Mouse (Mus musculus): ENCODE measurements around the gene Cog2.

Gene Cog2

GRCm38 (mm10) chr8:124517142-124517541 lies 3.4 kb upstream of the Cog2 start:
- no peak for DNase-seq

GRCm38 (mm10) chr8:124521946-124522345 lies 1.4 kb downstream of the Cog2 start:
- DNase-seq = peak; percentile 60

- DNase-seq = no peak
These were observed 5.7 kb downstream of the Cog2 start for GRCm38 (mm10) chr8:124526261-124526660.

- peak; percentile 19 for DNase-seq
These were observed 9.5 kb downstream of the Cog2 start for GRCm38 (mm10) chr8:124530076-124530475.

DNA sequence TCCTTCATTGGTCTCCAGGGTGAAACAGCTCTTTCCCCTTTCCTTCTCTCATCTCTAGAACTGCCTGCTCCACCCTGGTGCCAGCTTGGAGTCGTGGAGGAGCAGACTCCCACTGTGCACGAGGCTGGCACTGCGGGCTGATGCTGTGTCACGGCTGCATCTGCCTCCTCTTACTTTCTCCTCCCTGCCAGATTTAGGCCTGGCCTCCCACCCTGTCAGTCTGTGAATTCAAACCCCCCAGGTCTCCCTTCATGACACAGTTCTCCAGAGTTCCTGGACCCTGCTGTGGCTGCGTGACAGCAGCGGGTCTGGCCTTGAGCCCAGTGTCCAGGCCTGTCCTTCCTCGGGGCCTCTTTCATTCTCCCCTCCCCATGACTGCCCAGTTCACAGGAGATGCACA lies 10.0 kb downstream of the Cog2 start:
- DNase-seq = no peak

DNA sequence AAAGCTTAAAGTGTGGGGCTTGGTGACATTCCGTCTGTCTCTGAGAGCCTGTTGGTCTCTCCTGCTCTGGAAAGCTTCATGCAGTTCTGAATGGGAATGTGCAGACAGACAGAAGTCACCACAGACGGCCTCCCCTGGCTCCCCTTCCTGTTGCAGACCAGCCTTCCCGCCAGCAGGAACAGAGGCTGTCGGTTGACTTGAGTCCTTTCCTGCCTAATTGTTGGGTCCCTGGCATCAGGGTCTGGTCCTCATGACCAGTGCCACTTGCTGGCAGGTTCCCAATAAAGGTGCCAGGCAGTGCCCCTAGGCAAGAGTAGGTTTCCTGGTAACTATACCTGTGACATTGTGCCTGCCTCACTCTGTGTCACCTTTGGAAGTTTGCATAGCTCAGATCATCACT lies 10.4 kb downstream of the Cog2 start:
- no peak for DNase-seq

DNA sequence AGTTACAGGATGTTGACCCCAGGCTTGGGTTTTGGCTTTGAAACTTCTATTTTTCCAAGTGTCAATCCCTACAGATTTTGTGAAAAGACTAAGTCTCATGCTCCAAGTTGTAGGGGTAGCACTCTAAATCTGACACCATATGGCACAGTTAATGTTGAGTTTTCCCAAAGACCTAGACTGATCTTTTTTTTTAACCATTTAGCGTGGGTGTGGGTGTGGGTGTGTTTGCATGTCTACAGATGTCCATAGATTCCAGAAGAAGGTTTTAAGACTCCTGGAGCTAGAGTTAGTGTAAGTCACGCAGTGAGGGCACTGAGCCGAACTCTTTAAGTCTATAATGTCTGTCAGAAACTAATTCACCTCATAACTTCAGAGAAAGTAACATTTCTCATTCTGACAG lies 12.1 kb downstream of the Cog2 start:
- no peak for DNase-seq

DNA sequence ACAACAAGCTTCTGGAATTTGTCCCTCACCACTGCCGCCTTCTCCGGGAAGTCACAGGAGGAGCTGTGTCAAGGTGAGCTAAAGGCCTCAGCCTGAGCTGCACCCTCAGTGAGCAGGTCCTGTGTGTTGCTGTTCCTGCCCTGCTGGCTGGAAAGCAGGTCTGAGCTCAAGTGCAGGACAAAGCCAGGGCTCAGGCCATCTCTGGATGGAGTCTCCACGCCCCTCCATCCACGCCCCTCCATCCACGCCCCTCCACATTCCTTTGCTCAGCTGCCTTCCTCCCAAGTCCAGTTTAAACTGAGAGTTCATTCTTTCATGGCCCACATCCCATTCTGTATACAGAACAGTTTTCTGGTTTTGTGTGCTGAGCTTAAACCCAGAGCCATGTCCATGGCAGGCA lies 14.9 kb downstream of the Cog2 start:
- DNase-seq = no peak

GRCm38 (mm10) chr8:124540906-124541305 lies 20.3 kb downstream of the Cog2 start:
- DNase-seq = no peak

DNA sequence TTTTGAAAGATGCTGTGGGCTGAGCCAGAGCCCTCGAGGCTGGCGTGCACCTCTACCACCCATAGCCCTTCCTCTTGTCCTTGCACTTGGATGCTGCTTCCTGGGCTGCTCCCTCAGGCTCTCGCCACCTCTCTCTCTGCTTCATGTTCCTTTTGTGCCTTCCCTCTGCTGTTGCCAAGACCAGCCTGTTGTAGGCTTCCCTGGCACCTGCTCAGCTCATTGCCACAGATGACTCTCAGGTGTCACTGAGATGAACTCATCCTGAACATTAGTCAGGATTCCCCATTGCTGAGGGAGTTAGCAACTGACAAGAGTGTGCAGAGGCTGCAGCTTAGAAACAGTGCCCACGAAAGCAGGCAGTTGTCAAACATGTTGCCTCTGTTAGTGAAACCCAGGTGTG lies 21.4 kb downstream of the Cog2 start:
- no peak for DNase-seq

DNA sequence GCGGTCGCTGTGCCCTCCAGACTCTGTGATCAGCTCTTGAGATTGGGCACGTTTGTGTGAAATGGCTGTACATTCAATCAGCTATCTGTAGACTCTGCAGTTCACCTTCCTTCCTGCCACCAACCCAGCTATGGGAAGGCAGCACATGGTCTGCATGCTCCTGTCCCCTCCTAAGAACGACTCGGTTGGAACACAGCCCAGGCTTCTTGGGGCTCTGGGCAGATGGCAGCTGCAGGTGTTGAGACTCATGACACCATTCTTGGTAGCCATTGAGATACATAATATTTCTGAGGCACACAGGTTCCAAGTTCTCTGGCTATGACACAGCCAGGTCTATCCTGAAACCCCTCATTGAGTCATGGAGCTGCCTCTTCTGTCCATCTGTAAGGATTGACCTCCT lies 22.7 kb downstream of the Cog2 start:
- DNase-seq = no peak

DNA sequence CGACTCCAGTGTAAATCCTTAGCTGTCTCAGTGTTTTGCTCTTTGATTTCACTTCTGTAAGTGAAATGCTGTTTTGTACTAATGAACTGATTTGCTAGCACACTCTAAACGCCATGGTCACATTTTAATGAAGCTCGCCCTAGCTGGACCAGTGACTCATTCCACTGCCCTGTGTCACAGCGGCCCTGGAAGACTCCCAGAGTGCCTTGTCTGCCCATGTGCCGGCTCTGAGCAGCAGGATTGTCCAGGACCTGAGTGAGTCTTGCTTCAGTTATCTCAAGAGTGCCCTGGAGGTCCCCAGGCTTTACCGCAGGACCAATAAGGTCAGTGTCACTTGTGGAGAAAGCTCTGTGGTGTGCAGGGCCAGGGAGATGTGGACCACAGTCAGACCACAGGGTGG lies 25.8 kb downstream of the Cog2 start:
- no peak for DNase-seq

DNA sequence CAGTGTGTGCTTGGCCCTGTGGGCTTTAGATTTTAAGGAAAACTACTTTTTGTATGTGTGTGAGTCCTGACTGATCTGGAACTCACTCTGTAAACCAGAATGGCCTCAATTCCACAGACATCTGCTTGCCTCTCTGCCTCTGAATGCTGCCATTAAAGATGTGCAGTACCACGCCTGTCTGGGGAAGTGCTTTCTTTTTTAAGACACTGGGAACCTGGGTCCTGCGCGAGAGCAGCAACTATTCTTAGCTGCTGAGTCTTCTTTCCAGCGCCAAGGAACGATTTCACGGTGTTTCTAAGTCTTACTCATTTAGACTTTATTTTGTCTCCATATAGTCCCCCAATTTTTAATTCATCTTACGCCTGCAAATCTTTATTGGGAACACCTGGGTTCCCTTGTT lies 26.2 kb downstream of the Cog2 start:
- no peak for DNase-seq

GRCm38 (mm10) chr8:124547269-124547668 lies 26.7 kb downstream of the Cog2 start:
- no peak for DNase-seq

- no peak for DNase-seq
These were observed 27.6 kb downstream of the Cog2 start for GRCm38 (mm10) chr8:124548187-124548586.

- no peak for DNase-seq
These were observed 30.6 kb downstream of the Cog2 start for GRCm38 (mm10) chr8:124551011-124551661.

DNA sequence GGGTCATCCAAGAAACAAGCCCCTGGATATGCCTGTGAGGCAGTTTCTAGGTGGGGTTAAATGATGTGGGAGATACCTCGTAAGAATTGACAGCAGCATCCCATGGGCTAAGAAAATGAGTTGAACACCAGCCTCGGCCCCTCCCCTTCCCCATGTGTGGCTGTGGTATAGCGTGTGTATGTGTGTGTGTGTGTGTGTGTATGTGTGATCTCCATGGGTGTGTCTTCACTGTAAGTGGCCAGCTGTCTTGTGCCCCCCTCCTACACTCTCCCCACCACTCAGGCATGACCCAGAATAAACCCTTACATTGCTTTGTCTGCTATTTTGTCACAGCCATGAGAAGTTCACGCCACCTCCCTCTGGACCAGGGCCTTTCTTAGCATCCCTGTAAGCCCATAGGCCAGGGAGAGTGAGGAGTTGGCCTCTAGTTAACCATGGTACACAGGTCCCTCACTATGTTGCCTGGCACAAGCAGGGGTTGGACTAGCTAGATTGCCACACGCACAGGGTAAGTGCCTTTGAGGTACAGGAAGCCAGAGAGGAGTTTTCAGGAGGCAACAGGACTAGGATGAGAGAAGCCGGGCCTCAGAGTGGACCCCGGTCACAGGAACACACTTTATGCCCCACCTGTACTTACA lies 34.7 kb downstream of the Cog2 start:
- DNase-seq = no peak

DNA sequence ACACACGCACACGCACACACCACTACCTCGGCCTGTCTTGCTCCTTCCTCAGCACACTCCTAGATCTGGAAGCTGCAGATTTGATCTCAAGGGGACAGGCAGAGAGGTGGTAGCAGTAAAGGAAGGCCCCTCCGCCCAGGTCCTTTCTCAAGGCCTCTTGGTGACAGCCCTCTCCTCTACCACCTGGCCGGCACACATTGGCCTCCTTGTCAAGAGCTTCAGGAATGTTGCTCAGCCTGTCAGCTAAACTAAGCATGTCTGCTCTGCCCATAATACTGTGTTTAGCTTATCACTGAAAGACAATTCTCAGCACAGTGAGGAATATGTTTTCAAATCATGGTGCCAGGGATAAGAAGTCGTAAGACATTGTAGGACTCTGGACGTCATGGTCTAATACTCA lies 35.6 kb downstream of the Cog2 start:
- DNase-seq = no peak

DNA sequence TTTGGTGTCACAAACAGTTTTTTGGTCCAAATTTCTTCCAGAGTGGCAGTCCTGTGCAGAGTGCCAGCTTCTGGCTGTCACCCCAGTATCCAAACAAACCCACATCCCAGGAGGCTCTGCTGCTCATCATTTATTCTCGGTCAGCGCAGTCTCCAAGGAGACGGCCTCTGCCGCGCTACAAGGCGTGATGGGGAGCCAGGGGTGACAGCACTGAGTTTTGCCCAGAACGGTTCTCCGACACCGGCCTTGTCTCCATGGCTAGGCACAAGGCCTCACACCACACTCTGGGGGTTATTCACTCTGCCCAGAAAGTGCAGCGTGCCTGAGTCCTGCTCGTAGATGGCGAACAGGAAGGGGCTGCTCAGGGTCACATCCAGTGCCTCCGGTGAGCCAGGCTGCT lies 36.1 kb downstream of the Cog2 start:
- no peak for DNase-seq

- no peak for DNase-seq
These were observed 36.9 kb downstream of the Cog2 start for GRCm38 (mm10) chr8:124557476-124557875.

DNA sequence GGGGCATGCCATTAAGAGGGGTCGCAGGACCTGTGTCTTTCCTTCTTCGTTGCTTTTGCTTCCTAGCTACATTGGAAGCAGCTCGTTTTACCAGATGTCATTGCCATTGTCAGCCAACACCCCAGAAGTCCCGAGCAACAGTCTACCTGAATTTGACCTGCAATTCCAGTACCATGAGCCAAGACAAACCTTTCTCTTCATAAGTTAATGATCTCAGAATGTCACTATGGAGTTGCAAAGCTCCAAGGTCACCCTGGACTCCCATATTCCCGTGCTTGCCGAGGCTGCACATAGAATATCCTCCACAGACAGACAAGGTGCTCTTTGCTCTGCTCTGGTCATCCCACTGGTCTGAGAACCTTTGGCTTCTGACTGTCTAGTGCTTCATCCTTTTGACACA lies 46.6 kb downstream of the Cog2 start:
- DNase-seq = no peak

GRCm38 (mm10) chr8:124567584-124567983 lies 47.0 kb downstream of the Cog2 start:
- no peak for DNase-seq

GRCm38 (mm10) chr8:124569100-124569499 lies 48.5 kb downstream of the Cog2 start:
- DNase-seq = no peak

DNA sequence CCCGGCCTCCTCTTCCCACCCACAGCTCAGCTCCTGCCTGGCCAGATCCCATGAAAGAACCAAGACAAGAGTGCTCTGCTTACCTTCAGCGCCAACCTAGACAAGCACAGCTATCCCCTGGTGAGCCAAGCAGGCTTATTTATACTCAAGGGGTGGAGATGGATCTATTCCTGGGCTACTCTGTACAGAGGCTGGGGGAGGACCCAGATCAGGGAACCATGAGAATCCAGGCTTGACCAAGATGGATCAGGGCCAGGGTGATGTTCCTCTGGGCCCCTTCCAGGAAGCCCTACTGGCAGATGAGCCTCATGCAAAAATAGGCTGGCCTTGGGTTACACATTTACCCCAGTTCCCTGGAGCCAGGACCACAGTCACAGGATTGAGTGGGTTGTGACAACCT lies 49.0 kb downstream of the Cog2 start, which contains the start of gene Agt:
Gene Agt, minus strand, starts transcription at position 114 of the 400 bp plus-strand sequence.
- DNase-seq = peak; percentile 86

All from kidney, adult 18-20 months (tissue).